Mouse (Mus musculus): ENCODE data around the gene Cbl. TPM values are rescaled to one million over a fixed set of nuclear protein-coding genes. Genes with fewer than 3 reads are reported as not detected.

Cbl gene
- total RNA-seq, 2 experiments from 2014 or later: 59.8 to 66.3 TPM

- DNase-seq (ENCODE audit: low spot score in 2 of 2): peak; percentile 20 to 45
Observed at GRCm38 (mm10) chr9:44188223-44188622, 45.6 kb downstream of the Cbl start.

DNA sequence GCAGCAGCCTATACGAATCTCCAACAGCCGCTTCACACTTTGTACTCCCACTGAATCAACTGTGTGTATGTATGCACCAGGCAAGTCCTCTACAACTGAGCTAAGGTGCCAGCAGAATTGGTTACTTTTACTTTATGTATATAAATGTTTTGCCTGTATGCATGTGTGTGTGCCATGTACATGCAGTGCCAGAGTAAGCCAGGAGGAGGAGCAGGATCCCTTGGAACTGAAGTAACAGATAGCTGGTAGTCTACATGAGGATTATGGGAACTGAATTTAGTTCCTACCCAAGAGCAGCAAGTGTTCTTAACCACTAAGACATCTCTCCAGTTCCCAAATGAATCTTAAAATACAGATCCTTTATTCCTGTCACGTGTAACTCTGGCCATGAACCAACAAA lies 51.6 kb downstream of the Cbl start:
- DNase-seq (ENCODE audit: low spot score in 2 of 2): no peak

DNA sequence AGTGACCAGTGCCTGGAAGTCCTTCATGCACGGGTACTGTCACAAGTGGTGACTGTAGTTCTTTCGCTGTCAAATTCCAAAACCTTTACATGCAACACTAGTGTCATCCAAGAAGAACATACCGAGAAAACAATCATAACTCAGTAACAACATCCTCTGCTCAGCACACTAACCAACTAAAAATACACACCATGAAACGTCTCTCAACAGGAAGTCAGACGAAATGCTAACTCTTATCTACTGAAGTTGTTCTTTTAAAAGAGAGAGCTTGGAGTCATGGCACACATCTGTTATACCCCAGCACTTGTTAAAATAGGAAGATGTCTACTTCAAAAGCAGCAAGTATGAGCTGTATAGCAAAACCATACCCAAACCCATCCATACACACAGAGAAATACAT lies 52.3 kb downstream of the Cbl start:
- no peak for DNase-seq (ENCODE audit: low spot score in 2 of 2)

- no peak for DNase-seq (ENCODE audit: low spot score in 2 of 2)
Observed at GRCm38 (mm10) chr9:44178811-44179210, 55.0 kb downstream of the Cbl start.

DNA sequence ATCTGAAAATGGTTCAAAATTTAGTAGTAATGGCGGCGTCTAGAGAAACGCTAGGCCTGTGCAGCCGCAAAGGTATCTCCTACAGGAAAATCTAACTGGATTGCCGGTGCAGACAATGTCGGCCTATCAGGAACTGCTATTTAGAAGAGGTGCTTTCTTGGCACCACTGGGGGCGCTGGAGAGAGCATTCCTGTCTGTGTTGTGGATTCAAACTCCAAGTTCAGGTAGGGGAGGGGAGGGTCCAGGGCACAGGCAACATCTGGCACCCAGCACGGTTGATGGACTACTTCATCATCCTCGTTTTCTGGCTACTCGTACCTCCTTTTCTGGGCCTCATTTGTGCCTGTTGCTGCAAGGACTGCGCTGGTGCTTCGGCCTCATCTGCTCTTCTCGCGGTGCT lies 55.5 kb downstream of the Cbl start:
- DNase-seq (ENCODE audit: low spot score in 2 of 2): no peak

GRCm38 (mm10) chr9:44177405-44177804 lies 56.4 kb downstream of the Cbl start:
- DNase-seq (ENCODE audit: low spot score in 2 of 2): no peak

DNA sequence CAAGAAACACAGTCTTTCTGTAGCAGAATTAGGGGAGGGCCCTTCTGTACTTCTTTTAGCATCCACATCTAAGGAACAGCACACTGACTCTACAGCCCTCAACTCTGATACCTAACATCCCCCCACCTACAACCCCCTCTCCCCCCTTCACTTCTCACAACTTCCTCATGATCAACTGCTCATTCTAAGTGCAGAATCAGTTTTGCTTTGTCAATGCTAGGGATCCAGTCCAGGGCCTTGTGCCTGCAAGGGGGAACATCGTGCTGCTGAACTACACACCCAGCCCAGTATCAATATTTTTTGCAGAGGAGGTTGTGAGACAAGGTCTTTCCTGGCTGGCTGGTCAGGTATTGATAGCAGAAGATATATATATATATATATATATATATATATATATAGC lies 57.9 kb downstream of the Cbl start:
- no peak for DNase-seq (ENCODE audit: low spot score in 2 of 2)

DNA sequence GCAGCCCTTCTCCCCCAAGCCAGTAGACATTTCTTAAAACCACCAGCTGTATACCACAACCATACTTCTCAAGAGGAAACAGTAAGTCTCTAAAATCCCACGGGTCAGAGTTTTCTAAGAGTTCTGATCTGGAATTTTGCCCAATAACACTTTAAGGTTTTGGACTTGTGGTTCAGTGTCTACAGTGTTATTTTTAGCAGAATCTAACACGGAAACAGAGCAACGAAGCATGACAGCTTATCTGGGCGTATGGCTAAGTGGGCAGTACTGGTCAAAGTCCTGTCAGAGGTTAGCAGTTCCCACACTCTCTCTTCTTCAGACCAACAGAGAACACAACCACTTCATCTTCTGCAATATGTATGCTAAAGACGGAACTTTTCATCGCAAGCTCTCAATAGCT lies 58.3 kb downstream of the Cbl start:
- no peak for DNase-seq (ENCODE audit: low spot score in 2 of 2)

DNA sequence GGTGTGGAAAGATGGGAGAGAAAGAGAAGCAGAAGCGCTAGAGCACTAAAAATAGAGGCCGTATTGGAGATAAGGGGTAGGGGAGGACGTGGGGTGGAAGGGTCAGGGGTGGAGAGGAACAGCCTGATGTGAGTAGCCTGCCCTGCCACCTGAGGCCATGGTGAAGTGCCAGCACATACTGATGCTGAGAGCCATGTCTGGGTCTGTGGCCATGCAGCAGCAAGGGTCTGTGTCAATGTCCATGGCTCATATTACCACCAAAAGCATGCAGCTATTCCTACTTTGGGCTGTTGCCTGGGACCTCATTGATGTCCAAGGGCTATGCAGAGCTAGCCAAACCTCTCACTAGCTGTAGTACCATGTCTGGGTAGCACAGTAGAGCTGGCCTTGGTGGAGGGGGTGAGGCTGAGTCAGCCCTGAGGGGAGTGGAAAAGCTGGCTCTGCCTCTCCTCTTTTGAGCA lies 63.1 kb downstream of the Cbl start:
- no peak for DNase-seq (ENCODE audit: low spot score in 2 of 2)

DNA sequence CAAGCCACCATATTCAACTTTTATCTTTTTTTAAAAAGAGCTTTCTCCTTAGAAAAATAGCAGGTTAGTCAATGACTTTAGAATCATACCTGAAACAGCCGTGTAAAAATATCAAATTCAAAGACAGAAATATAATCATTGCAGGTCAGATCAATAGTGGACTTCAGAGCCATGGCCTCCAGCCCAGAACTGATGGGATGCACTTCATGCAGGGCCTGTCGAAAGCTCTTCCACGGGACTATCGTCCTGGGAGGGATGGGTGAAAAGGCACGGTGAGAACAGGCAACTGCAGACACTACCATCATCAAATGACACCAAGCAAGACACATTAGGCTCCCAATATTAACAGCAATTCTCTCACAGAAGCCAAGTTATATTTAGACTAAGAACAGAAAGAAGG lies 64.9 kb downstream of the Cbl start:
- no peak for DNase-seq (ENCODE audit: low spot score in 2 of 2)

DNA sequence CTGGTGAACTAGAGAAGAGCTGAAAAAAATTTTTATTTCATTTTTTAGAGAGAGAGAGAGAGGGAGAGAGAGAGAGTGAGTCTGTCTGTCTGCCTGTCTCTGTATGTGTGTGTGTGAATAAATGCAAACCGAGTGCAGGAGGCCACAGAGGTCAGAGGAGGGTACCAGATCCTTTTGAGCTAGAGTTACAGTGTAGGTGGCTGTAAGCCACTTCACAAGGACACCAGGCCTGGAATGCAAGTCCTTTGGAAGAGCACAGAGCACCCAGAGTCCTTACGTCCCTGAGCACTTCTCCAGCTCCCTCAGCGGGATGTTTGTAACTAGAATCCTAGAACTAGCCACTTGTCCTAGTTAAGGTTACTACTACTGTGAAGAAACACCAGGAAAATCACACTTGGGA lies 74.0 kb downstream of the Cbl start:
- no peak for DNase-seq (ENCODE audit: low spot score in 2 of 2)

DNA sequence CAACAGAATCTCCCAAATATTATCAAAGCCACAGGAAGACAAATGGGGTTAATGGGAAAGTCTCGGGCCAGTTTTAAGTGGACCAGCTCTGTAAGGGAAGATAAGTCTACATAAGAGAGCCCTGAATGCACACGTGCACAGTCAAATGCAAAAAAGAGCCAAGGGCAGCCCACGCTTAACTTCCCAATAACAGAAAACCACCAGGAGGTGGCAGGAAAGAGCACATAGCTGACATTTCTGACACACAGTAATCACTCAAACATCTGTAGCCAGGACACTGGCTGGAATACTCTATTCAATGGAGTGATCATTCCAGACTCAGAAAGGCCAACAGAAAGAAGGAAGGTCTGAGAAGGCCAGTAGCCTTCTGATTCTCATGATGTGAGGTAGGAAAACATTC lies 86.6 kb downstream of the Cbl start:
- DNase-seq (ENCODE audit: low spot score in 2 of 2): peak in 1 of 2 experiments; percentile 49

GRCm38 (mm10) chr9:44144718-44145060 lies 89.2 kb downstream of the Cbl start:
- DNase-seq (ENCODE audit: low spot score in 2 of 2): no peak

DNA sequence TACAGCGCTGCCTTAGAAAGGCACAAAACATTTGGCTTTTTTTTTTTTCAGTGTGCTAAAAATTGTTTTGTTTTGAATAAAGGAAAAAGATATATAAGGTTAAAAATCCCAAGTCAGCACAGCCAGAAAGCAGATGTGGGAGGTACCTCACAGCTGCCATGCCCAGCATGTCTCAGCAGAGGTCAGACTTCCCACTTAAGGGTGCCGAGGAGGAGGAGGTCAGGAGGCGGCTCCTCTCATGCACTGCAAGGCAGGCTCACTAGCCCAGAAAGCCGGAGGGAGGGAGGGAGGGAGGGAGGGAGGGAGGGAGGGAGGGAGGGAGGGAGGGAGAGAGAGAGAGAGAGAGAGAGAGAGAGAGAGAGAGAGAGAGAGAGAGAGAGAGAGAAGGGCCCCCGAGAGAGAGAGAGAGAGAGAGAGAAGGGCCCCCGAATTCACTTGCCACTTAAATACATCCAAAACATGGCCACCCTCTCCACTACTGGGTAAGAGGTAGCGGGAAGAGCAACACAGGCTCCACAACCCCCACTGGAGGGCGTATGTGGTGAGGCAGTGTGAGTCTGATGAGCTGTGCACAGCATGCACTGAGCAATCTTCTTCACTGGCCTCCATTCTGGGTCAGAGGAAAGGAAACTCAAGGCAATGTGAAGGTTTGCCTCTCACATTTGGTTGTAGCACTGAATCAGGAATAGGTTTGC lies 89.7 kb downstream of the Cbl start:
- no peak for DNase-seq (ENCODE audit: low spot score in 2 of 2)

GRCm38 (mm10) chr9:44143421-44143820 lies 90.4 kb downstream of the Cbl start:
- no peak for DNase-seq (ENCODE audit: low spot score in 2 of 2)

GRCm38 (mm10) chr9:44141951-44142350 lies 91.9 kb downstream of the Cbl start:
- no peak for DNase-seq (ENCODE audit: low spot score in 2 of 2)

GRCm38 (mm10) chr9:44137846-44138245 lies 96.0 kb downstream of the Cbl start:
- DNase-seq (ENCODE audit: low spot score in 2 of 2): no peak

DNA sequence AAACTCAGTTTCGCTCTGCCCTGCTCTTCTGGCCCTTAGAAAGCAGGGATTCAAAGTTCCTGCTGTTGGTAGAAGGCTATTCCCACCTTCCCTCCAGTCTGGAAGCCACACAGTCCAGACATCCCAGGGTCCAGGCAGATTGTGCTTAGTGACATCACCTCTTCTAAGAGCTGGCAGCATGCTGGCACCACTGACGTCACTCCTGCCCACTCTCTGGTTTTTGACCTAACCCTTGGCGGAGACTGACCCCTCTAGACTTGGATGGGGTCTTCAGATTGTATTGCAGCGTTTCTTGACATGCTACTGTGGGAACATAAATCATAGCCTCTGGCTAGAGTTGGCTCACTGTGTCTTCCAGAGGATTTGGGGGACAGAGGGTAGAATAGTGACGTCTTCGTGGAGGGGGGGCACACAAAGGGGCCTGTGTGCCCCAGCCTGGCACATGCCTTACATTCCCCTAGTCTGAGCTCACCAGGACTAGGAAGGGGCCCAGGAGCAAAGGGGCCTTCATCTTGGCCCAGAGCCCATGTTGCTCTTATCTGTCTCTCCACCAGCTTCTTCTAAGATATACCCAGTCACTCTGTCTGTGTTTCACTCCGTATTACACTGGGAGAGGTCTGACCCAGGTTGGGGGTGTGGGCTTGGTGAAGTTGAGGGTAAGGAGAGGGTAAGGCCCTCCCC lies 98.0 kb downstream of the Cbl start:
- no peak for DNase-seq (ENCODE audit: low spot score in 2 of 2)

DNA sequence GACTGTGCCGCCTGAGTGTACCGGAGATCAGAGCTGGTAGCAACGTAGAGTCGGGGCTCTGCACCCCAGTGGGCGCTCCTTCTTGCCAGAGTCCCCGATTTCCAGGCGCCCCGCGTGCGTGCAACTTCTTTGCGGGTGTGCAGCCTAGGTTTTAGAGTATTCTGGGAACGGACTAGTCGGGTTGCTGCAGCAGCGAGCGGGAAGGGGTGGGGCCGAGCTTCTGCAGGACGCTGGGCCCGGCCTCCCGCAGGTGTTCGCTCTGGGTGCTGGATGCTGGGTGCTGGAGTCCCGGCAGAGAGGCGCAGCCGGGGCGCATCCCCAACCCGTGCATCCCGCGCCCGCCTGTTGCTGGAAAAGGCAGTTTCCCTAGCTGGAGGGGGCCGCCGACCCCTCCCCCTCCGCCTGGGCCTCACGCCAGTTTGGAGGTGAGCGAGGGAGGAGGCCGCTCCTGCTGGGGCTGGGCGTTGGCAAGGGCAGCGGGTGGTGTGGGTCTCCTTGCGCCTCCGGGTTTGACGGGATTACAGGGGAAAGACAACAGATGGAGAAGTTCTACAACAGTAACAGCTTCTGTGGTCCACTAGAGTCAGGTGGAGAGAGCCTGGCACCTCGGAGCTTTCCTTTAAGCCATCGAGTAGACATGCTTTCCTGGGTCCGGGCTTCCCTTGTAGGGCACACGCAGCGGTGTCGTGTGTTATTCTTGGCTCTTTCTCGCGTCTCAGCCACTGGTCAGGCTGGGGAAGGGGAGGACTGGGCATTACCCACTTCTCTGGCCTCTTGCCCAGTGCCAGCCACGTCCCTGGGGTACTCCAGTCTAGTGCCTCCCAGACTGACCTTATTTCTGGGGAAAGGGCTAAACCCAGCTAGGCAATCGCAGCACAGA lies 98.8 kb downstream of the Cbl start:
- DNase-seq (ENCODE audit: low spot score in 2 of 2): no peak

DNA sequence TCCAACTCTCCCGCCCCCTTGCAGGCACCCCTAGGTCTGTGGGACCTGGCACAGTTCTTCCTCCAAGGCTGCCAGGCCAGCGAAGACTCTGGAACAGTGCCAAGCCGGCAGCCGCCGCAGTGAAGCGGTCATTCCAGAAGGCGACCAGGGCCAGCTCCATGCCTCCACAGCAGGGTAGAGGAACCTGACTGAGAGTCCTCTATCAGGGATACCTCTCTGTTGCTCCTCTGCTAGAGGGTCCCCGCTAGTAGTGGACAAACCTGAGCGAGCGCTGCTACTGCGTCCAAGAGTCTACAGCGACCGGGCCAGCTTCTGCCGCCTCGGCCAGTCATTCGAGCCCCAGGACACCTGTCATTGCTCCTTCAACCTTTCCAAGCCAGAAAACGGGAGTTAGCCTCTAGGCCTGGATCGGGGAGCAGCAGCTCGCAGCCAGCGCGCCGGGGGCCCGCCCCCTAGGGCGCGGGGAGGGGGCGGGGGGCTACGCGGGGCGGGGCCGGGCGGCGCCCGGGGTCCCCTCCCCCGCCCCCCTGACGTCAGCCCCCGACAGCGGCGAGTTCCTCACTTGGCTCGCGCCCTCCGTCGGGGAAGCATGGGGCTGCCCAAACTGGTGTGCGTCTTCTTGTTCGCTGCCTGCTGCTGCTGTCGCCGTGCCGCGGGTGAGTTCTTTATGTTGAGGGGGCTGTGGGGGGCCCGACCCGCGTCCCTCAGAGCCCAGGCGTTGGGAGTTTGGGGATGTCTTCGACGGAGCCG lies 99.6 kb downstream of the Cbl start, which contains the start of gene Mcam:
TSS of gene Mcam (plus strand) at position 369 of the 750 bp plus-strand sequence.
- DNase-seq (ENCODE audit: low spot score in 2 of 2): no peak

GRCm38 (mm10) chr9:44133287-44133686 lies 100.6 kb downstream of the Cbl start:
- DNase-seq (ENCODE audit: low spot score in 2 of 2): no peak

Data from layer of hippocampus, adult 18-20 months (tissue).